12 mouse cellular contexts compared by ENCODE assay signal in genomic region chr1:36581260-36581659, GRCm38 (mm10). TPM values are rescaled to one million over a fixed set of nuclear protein-coding genes. Genes with fewer than 3 reads are reported as not detected.
A peak's percentile ranks its signal among the peaks of the same experiment; 100 is the strongest.
DNase-seq lines count a peak whose midpoint lies in the region; ATAC-seq and TF ChIP-seq lines count a peak whose summit lies in the region.
"Had no signal": no experiment of that assay in that cellular context is flagged by ENCODE, and none has a peak within 500 bp of the region (broad histone marks: within the 10 kb centered on the region; RNA-seq: fewer than 3 reads in every experiment).

No protein-coding gene starts in this region.

- no peaks in the 10 kb centered on the region for H3K9me3 ChIP-seq in kidney, embryonic 16.5 days (ENCODE audit: low read length)
- H3K9me3 ChIP-seq in embryonic facial prominence, embryonic 15.5 days (replicated peaks): no peaks in the 10 kb centered on the region
- no peaks in the 10 kb centered on the region for H3K9me3 ChIP-seq in hindbrain, embryonic 14.5 days (ENCODE audit: control insufficient read depth, low read length)
- H3K9me3 ChIP-seq in midbrain, postnatal 0 days (ENCODE audit: low read length): no peaks in the 10 kb centered on the region
- H3K9me3 ChIP-seq: neural tube, embryonic 12.5 days had no signal

- no peak for DNase-seq in kidney, postnatal 14 days
- no peak for DNase-seq in hindbrain, embryonic 14.5 days (ENCODE audit: low spot score)
- DNase-seq in midbrain, postnatal 0 days (ENCODE audit: low spot score): no peak
- DNase-seq in gastrocnemius, postnatal 25 days: no peak
- no peak for DNase-seq in embryo, embryonic 9.5 days (ENCODE audit: extremely low spot score)
- no peak for DNase-seq in urinary bladder, adult 18-20 months (ENCODE audit: low spot score in 2 of 2)
- DNase-seq: thymus, postnatal 25 days had no signal

- no peak overlapping the region for H3K4me2 ChIP-seq in kidney, embryonic 16.5 days (replicated peaks; ENCODE audit: low read depth, low read length)
- no peak overlapping the region for H3K4me2 ChIP-seq in embryonic facial prominence, embryonic 15.5 days (replicated peaks)
- no peak overlapping the region for H3K4me2 ChIP-seq in hindbrain, embryonic 14.5 days (replicated peaks)
- H3K4me2 ChIP-seq in midbrain, postnatal 0 days (ENCODE audit: low read depth, low read length, poor library complexity, severe bottlenecking): no peak overlapping the region

- H3K27me3 ChIP-seq in kidney, embryonic 16.5 days (ENCODE audit: insufficient read depth, low read length): no peaks in the 10 kb centered on the region
- no peaks in the 10 kb centered on the region for H3K27me3 ChIP-seq in embryonic facial prominence, embryonic 15.5 days
- H3K27me3 ChIP-seq in hindbrain, embryonic 14.5 days (ENCODE audit: control insufficient read depth, insufficient read depth, low read length): no peaks in the 10 kb centered on the region; the same call in 1 of the 2 replicates
- no peaks in the 10 kb centered on the region for H3K27me3 ChIP-seq in midbrain, postnatal 0 days (ENCODE audit: insufficient read depth, low read length)

- H3K4me3 ChIP-seq in kidney, embryonic 16.5 days (ENCODE audit: low read length): no peak overlapping the region
- no peak overlapping the region for H3K4me3 ChIP-seq in embryonic facial prominence, embryonic 15.5 days (replicated peaks)
- no peak overlapping the region for H3K4me3 ChIP-seq in hindbrain, embryonic 14.5 days (replicated peaks; ENCODE audit: low read length)
- H3K4me3 ChIP-seq in midbrain, postnatal 0 days (ENCODE audit: low read depth, low read length): no peak overlapping the region
- H3K4me3 ChIP-seq: neural tube, embryonic 12.5 days had no signal

- no peak for ATAC-seq in kidney, embryonic 16.5 days (ENCODE audit: low FRiP score, low TSS enrichment)
- ATAC-seq in embryonic facial prominence, embryonic 15.5 days (ENCODE audit: insufficient number of reproducible peaks, low FRiP score, low TSS enrichment, low read depth): no peak
- ATAC-seq in hindbrain, embryonic 14.5 days (ENCODE audit: low FRiP score): no peak
- ATAC-seq in midbrain, postnatal 0 days (ENCODE audit: low FRiP score): no peak

- H3K27ac ChIP-seq in kidney, embryonic 16.5 days (ENCODE audit: low read length): peak overlapping the region; percentile 91
- H3K27ac ChIP-seq in embryonic facial prominence, embryonic 15.5 days (replicated peaks): peak overlapping the region; percentile 91
- peak overlapping the region; percentile 88 for H3K27ac ChIP-seq in hindbrain, embryonic 14.5 days
- H3K27ac ChIP-seq in midbrain, postnatal 0 days (ENCODE audit: low read depth, low read length): peak overlapping the region; percentile 80; the same call in 1 of the 2 replicates

- H3K36me3 ChIP-seq in kidney, embryonic 16.5 days (ENCODE audit: insufficient read depth, low read length): no peaks in the 10 kb centered on the region
- no peaks in the 10 kb centered on the region for H3K36me3 ChIP-seq in embryonic facial prominence, embryonic 15.5 days
- no peaks in the 10 kb centered on the region for H3K36me3 ChIP-seq in hindbrain, embryonic 14.5 days (replicated peaks; ENCODE audit: control insufficient read depth, insufficient read depth)
- no peaks in the 10 kb centered on the region for H3K36me3 ChIP-seq in midbrain, postnatal 0 days (ENCODE audit: insufficient read depth, low read length)
- H3K36me3 ChIP-seq: neural tube, embryonic 12.5 days had no signal

- 72% methylated on average over 5 of the region's 5 CpGs for WGBS in kidney, embryonic 16.5 days
- 78% methylated on average over 5 of the region's 5 CpGs for WGBS in embryonic facial prominence, embryonic 15.5 days
- WGBS in hindbrain, embryonic 14.5 days: 44% methylated on average over 5 of the region's 5 CpGs
- 49% methylated on average over 5 of the region's 5 CpGs for WGBS in midbrain, postnatal 0 days

- H3K4me1 ChIP-seq in kidney, embryonic 16.5 days (ENCODE audit: insufficient read depth, low read length): peaks cover 48% of the 10 kb centered on the region
- H3K4me1 ChIP-seq in embryonic facial prominence, embryonic 15.5 days: peaks cover 50% of the 10 kb centered on the region
- peaks cover 17% of the 10 kb centered on the region for H3K4me1 ChIP-seq in hindbrain, embryonic 14.5 days (replicated peaks; ENCODE audit: control insufficient read depth, insufficient read depth, low read length)
- H3K4me1 ChIP-seq in midbrain, postnatal 0 days (ENCODE audit: insufficient read depth, low read length): peaks cover 6% of the 10 kb centered on the region

- H3K9ac ChIP-seq in kidney, embryonic 16.5 days (replicated peaks; ENCODE audit: low read length): peak overlapping the region; percentile 45; the same call in 1 of the 2 replicates
- H3K9ac ChIP-seq in embryonic facial prominence, embryonic 15.5 days: no peak overlapping the region
- 0 out of 2 replicates have a peak overlapping the region, but pooled peaks have one; percentile 25 for H3K9ac ChIP-seq in hindbrain, embryonic 14.5 days
- 0 out of 2 replicates have a peak overlapping the region, but pooled peaks have one; percentile 34 for H3K9ac ChIP-seq in midbrain, postnatal 0 days (replicated peaks; ENCODE audit: low read length, poor library complexity, severe bottlenecking)

- TF ChIP-seq CTCF in midbrain, postnatal 0 days (IDR thresholded peaks at IDR 0.05): no peak

RNA-seq across cellular contexts. Expression of gene Sema4c, which starts 23.1 kb away (rescaled TPM):
- 21.4 and 21.9 TPM in 2 replicates for polyA plus RNA-seq in kidney, embryonic 16.5 days (2015; fragmentation: Nextera tagmentation; extraction: Ambion mirVana)
- 18.6 and 19.6 TPM in 2 replicates for polyA plus RNA-seq in embryonic facial prominence, embryonic 15.5 days (2015; fragmentation: Nextera tagmentation; extraction: Ambion mirVana)
- polyA plus RNA-seq in hindbrain, embryonic 14.5 days (2014; fragmentation: Nextera tagmentation; extraction: Ambion mirVana): 3.1 and 3.8 TPM in 2 replicates
- total RNA-seq in midbrain, postnatal 0 days (2014; rRNA removed): 30.0 and 32.7 TPM in 2 replicates
- 14.7 and 18.0 TPM in 2 replicates for polyA plus RNA-seq in midbrain, postnatal 0 days (2015; fragmentation: Nextera tagmentation; extraction: Ambion mirVana)
- 1 to 10 TPM; 5.1 to 6.0 TPM for total RNA-seq in gastrocnemius, postnatal 25 days (2021)

RNA-seq across cellular contexts. Expression of gene Ankrd39, which starts 34.0 kb away (rescaled TPM):
- 29.2 and 30.0 TPM in 2 replicates for polyA plus RNA-seq in kidney, embryonic 16.5 days (2015; fragmentation: Nextera tagmentation; extraction: Ambion mirVana)
- 25.7 and 29.5 TPM in 2 replicates for polyA plus RNA-seq in embryonic facial prominence, embryonic 15.5 days (2015; fragmentation: Nextera tagmentation; extraction: Ambion mirVana)
- polyA plus RNA-seq in hindbrain, embryonic 14.5 days (2014; fragmentation: Nextera tagmentation; extraction: Ambion mirVana): 23.9 and 26.9 TPM in 2 replicates
- total RNA-seq in midbrain, postnatal 0 days (2014; rRNA removed): 27.9 and 30.4 TPM in 2 replicates
- polyA plus RNA-seq in midbrain, postnatal 0 days (2015; fragmentation: Nextera tagmentation; extraction: Ambion mirVana): 34.3 and 40.9 TPM in 2 replicates
- 1 to 10 TPM; 7.7 to 8.2 TPM for total RNA-seq in gastrocnemius, postnatal 25 days (2021)

RNA-seq across cellular contexts. Expression of gene Gm42417, which starts 42.0 kb away (rescaled TPM):
- polyA plus RNA-seq in kidney, embryonic 16.5 days (2015; fragmentation: Nextera tagmentation; extraction: Ambion mirVana): 0.30 and 1.5 TPM in 2 replicates
- polyA plus RNA-seq in embryonic facial prominence, embryonic 15.5 days (2015; fragmentation: Nextera tagmentation; extraction: Ambion mirVana): 0.25 and 0.40 TPM in 2 replicates
- 0.23 and 1.1 TPM in 2 replicates for polyA plus RNA-seq in hindbrain, embryonic 14.5 days (2014; fragmentation: Nextera tagmentation; extraction: Ambion mirVana)
- not detected in 2 replicates for total RNA-seq in midbrain, postnatal 0 days (2014; rRNA removed)
- polyA plus RNA-seq in midbrain, postnatal 0 days (2015; fragmentation: Nextera tagmentation; extraction: Ambion mirVana): 0.42 and 0.65 TPM in 2 replicates
- 1,000 to 10,000 TPM in 1 of 2 experiments, 100 to 1,000 TPM in 1; 766 to 1,527 TPM for total RNA-seq in gastrocnemius, postnatal 25 days (2021)
- total RNA-seq: ES-E14; left cerebral cortex, adult 2 months had no signal
- polyA plus RNA-seq: neural tube, embryonic 12.5 days had no signal

RNA-seq across cellular contexts. Expression of gene Ankrd23, which starts 44.6 kb away (rescaled TPM):
- 15.2 and 21.7 TPM in 2 replicates for polyA plus RNA-seq in kidney, embryonic 16.5 days (2015; fragmentation: Nextera tagmentation; extraction: Ambion mirVana)
- 17.6 and 21.6 TPM in 2 replicates for polyA plus RNA-seq in embryonic facial prominence, embryonic 15.5 days (2015; fragmentation: Nextera tagmentation; extraction: Ambion mirVana)
- 6.9 and 10.6 TPM in 2 replicates for polyA plus RNA-seq in hindbrain, embryonic 14.5 days (2014; fragmentation: Nextera tagmentation; extraction: Ambion mirVana)
- total RNA-seq in midbrain, postnatal 0 days (2014; rRNA removed): 9.8 and 11.6 TPM in 2 replicates
- 12.8 and 14.8 TPM in 2 replicates for polyA plus RNA-seq in midbrain, postnatal 0 days (2015; fragmentation: Nextera tagmentation; extraction: Ambion mirVana)
- 1,000 to 10,000 TPM; 1,576 to 3,128 TPM for total RNA-seq in gastrocnemius, postnatal 25 days (2021)
